Mouse (Mus musculus): ENCODE results near the gene Madd. TPM values are rescaled to one million over a fixed set of nuclear protein-coding genes. Genes with fewer than 3 reads are reported as not detected.

Madd gene
- polyA plus RNA-seq, 1 experiment from 2014 or later: 21.4 TPM

DNA sequence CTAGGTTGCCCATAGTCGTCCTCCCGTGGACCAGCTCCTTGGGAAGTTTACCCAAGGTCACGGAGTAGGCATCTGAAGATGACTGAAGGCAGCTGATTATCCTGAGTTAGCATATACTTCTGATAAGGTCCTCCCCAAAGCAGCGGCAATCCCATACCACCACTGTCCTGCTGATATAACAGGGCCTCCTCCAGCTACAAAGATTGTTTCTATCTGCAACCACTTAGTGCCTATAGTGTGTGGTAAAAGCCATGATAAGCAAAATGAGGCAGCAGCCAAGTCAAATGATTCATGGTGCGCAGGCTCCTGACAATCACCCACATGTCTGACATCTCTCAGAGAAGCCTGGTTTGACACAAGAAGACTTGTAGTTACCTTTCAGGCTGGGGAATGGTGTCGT lies 18.6 kb downstream of the Madd start:
- no peaks in the 10 kb centered on the region for H3K9me3 ChIP-seq (ENCODE audit: control insufficient read depth, low read length)
- H3K4me3 ChIP-seq (ENCODE audit: low read depth, low read length): no peak overlapping the region
- no peak for ATAC-seq (ENCODE audit: insufficient read depth, low FRiP score, low TSS enrichment)
- H3K9ac ChIP-seq (ENCODE audit: low read length): no peak overlapping the region
- H3K4me2 ChIP-seq (ENCODE audit: low read depth): no peak overlapping the region
- H3K36me3 ChIP-seq (ENCODE audit: control insufficient read depth, insufficient read depth, low read length): peaks cover 6% of the 10 kb centered on the region; the same call in 1 of the 2 replicates
- no peak for DNase-seq (ENCODE audit: low spot score)
- no peak overlapping the region for H3K27ac ChIP-seq (ENCODE audit: low read depth, low read length)
- no peaks in the 10 kb centered on the region for H3K4me1 ChIP-seq (ENCODE audit: control insufficient read depth, insufficient read depth, low read length)
- 92% methylated on average over 6 of the region's 6 CpGs for WGBS
- no peaks in the 10 kb centered on the region for H3K27me3 ChIP-seq (ENCODE audit: control insufficient read depth, insufficient read depth, low read length)

DNA sequence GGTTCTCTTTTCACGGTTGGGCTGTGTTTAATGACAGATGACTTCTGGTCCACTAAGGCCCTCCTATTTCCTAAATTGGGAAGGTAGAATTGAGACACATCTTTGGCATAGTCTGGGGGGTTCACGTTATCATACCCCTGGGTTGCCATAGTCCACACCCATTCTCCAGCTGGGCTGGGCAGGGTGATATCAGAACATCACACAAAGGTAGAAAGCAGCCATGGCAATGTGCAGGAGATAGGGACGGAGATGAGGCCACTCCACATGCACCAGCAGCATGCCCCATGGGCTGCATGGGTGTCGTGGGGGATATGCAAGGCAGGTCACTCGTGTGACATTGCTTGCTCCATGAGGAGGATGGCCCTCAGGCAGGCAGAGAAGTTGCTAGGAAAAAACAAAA lies 20.1 kb downstream of the Madd start:
- no peak overlapping the region for H3K4me2 ChIP-seq (ENCODE audit: low read depth)
- H3K4me3 ChIP-seq (ENCODE audit: low read depth, low read length): no peak overlapping the region
- DNase-seq (ENCODE audit: low spot score) (no peak), ATAC-seq (ENCODE audit: insufficient read depth, low FRiP score, low TSS enrichment) (no peak)
- H3K9me3 ChIP-seq (ENCODE audit: control insufficient read depth, low read length): no peaks in the 10 kb centered on the region
- peaks cover 5% of the 10 kb centered on the region for H3K36me3 ChIP-seq (ENCODE audit: control insufficient read depth, insufficient read depth, low read length)
- H3K9ac ChIP-seq (ENCODE audit: low read length): no peak overlapping the region
- no peaks in the 10 kb centered on the region for H3K27me3 ChIP-seq (ENCODE audit: control insufficient read depth, insufficient read depth, low read length)
- WGBS: 88% methylated on average over 5 of the region's 5 CpGs
- no peak overlapping the region for H3K27ac ChIP-seq (ENCODE audit: low read depth, low read length)
- no peaks in the 10 kb centered on the region for H3K4me1 ChIP-seq (ENCODE audit: control insufficient read depth, insufficient read depth, low read length)

DNA sequence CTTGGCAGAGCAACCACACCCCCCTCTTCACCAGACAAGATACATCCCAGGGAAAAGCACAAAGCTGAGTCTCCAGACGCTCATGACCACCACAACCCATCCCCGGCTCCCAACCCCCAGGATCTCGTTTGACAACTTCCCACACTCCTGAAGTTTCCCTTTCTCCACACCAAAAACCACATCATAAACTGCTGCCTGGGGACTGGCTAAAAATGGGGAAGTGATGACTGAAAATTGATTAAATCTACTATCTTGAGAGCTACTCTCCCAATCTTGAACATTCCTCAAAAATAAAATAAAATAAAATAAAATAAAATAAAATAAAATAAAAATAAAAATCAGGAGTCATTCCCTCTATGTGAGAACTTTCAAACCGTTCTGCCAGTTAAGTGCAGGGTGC lies 20.7 kb downstream of the Madd start:
- H3K4me2 ChIP-seq (ENCODE audit: low read depth): no peak overlapping the region
- no peak overlapping the region for H3K27ac ChIP-seq (ENCODE audit: low read depth, low read length)
- no peaks in the 10 kb centered on the region for H3K27me3 ChIP-seq (ENCODE audit: control insufficient read depth, insufficient read depth, low read length)
- ATAC-seq (ENCODE audit: insufficient read depth, low FRiP score, low TSS enrichment): no peak
- no peak overlapping the region for H3K9ac ChIP-seq (ENCODE audit: low read length)
- H3K4me1 ChIP-seq (ENCODE audit: control insufficient read depth, insufficient read depth, low read length): no peaks in the 10 kb centered on the region
- peaks cover 5% of the 10 kb centered on the region for H3K36me3 ChIP-seq (ENCODE audit: control insufficient read depth, insufficient read depth, low read length)
- H3K4me3 ChIP-seq (ENCODE audit: low read depth, low read length): no peak overlapping the region
- 88% methylated on average over 4 of the region's 4 CpGs for WGBS
- DNase-seq (ENCODE audit: low spot score): no peak
- H3K9me3 ChIP-seq (ENCODE audit: control insufficient read depth, low read length): no peaks in the 10 kb centered on the region

DNA sequence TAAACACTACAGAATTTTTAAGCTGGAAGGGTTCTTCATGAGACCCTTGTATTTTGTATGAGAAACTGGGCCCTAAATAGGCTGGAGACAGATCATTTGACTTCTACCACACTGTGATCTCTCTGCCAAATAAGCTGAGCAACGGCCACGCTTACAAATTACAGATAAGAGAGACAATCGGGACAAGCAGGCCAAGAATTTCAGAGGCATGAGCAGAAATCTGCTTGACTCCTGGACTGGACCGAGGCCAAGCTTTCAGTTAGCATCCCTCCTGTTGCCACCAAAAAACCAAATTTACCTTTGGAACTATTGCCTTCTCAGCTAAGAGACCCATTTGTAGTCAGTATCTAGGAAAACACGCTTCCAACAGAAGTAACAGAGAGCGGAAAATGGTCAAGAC lies 23.0 kb downstream of the Madd start:
- 96% methylated on average over 6 of the region's 6 CpGs for WGBS
- no peak for ATAC-seq (ENCODE audit: insufficient read depth, low FRiP score, low TSS enrichment)
- H3K4me2 ChIP-seq (ENCODE audit: low read depth): no peak overlapping the region
- no peak overlapping the region for H3K9ac ChIP-seq (ENCODE audit: low read length)
- H3K36me3 ChIP-seq (ENCODE audit: control insufficient read depth, insufficient read depth, low read length): peaks cover 5% of the 10 kb centered on the region
- H3K27me3 ChIP-seq (ENCODE audit: control insufficient read depth, insufficient read depth, low read length): no peaks in the 10 kb centered on the region
- H3K9me3 ChIP-seq (ENCODE audit: control insufficient read depth, low read length): no peaks in the 10 kb centered on the region
- H3K4me1 ChIP-seq (ENCODE audit: control insufficient read depth, insufficient read depth, low read length): no peaks in the 10 kb centered on the region
- no peak for DNase-seq (ENCODE audit: low spot score)
- no peak overlapping the region for H3K27ac ChIP-seq (ENCODE audit: low read depth, low read length)
- no peak overlapping the region for H3K4me3 ChIP-seq (ENCODE audit: low read depth, low read length)

DNA sequence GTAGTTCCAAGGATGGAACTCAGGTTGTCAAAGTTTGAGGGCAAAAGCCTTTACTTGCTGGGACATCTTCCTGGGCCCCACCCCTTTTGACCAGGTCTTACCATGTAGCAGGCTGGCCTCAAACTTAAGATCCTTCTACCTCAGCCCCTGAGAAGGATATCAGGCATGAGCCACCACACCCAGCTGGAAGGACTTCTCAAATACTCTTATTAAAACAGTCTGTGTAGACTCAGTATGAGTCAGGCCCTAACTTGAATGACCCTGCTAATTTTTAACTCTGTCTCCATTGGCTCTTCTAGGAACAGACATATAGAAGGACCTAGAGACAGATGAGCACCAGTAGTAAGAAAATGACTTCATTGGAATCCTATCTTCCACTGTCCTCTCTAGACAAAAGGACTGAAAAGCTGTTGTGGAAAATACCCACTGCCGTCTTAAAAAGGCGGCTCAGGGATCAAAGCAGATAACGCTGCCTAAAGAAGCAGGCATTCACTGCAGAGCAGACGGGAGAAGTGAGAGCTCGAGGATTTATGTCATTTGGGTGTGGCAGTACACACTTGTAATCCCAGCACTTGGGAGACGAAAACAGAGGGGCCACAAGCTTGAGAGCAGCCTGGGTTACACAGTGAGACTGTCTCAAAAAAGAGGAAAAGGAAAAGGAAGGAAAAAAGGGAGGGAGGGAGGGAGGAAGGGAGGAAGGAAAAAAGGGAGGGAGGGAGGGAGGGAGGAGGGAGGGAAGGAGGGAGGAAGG lies 26.5 kb downstream of the Madd start:
- Histone ChIP-seq H3K36me3 (ENCODE audit: control insufficient read depth, insufficient read depth, low read length) (peaks cover 2% of the 10 kb centered on the region; the same call in 1 of the 2 replicates), H3K9ac (ENCODE audit: low read length) (no peak overlapping the region), H3K27me3 (ENCODE audit: control insufficient read depth, insufficient read depth, low read length) (no peaks in the 10 kb centered on the region), H3K27ac (ENCODE audit: low read depth, low read length) (no peak overlapping the region), H3K4me1 (ENCODE audit: control insufficient read depth, insufficient read depth, low read length) (no peaks in the 10 kb centered on the region), H3K9me3 (ENCODE audit: control insufficient read depth, low read length) (no peaks in the 10 kb centered on the region), H3K4me3 (ENCODE audit: low read depth, low read length) (no peak overlapping the region), H3K4me2 (ENCODE audit: low read depth) (no peak overlapping the region)
- 21% methylated on average over 6 of the region's 6 CpGs for WGBS
- ATAC-seq (ENCODE audit: insufficient read depth, low FRiP score, low TSS enrichment): no peak
- DNase-seq (ENCODE audit: low spot score): no peak

DNA sequence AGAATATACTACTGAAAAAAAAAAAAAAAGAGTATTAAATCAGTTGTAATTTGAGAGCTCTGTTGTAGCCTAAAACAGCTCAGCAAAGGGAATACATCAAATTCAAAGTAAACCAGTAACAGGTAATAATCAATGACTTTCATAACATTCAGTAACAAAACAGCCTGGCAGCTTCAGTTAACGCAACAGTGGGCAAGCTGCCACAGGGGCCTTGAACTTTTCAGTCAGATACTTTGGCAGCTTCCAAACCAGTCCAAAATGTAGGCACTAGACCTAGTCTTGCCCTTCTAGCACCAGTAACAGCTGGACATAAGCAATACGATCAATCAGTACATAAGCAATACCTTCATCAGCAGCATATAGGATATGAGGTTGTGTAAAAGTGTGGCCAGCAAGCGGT lies 29.5 kb downstream of the Madd start:
- Histone ChIP-seq H3K27me3 (ENCODE audit: control insufficient read depth, insufficient read depth, low read length) (no peaks in the 10 kb centered on the region), H3K36me3 (ENCODE audit: control insufficient read depth, insufficient read depth, low read length) (peaks cover 4% of the 10 kb centered on the region; the same call in 1 of the 2 replicates)
- WGBS: 95% methylated on average over 3 of the region's 3 CpGs

DNA sequence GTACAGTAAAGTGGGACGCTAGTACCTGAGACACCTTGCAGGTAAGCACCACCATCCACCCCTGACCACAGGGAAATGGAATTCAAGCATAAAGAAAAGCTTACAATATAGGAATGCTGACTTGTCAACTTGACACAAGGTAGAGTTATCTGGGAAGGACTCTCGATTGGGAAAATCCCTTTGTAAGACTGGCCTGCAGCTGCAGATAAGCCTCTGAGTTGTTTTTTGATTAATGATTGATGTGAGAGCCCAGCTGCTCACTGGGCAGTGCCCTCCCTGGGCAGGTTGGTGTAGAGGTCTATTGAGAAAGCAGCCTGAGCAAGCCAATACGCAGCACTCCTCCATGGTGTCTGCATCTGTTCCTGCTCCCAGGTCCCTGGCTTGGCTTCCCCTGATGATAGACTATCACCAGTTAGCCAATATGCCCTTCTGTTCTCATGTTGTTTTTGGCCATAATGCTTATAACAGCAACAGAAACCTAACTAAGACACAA lies 30.7 kb downstream of the Madd start:
- H3K4me3 ChIP-seq (ENCODE audit: low read depth, low read length): no peak overlapping the region
- no peak overlapping the region for H3K4me2 ChIP-seq (ENCODE audit: low read depth)
- DNase-seq (ENCODE audit: low spot score) (no peak), ATAC-seq (ENCODE audit: insufficient read depth, low FRiP score, low TSS enrichment) (no peak)
- H3K27me3 ChIP-seq (ENCODE audit: control insufficient read depth, insufficient read depth, low read length): no peaks in the 10 kb centered on the region
- no peak overlapping the region for H3K9ac ChIP-seq (ENCODE audit: low read length)
- no peaks in the 10 kb centered on the region for H3K9me3 ChIP-seq (ENCODE audit: control insufficient read depth, low read length)
- H3K4me1 ChIP-seq (ENCODE audit: control insufficient read depth, insufficient read depth, low read length): no peaks in the 10 kb centered on the region
- H3K36me3 ChIP-seq (ENCODE audit: control insufficient read depth, insufficient read depth, low read length): peaks cover 4% of the 10 kb centered on the region; the same call in 1 of the 2 replicates
- no peak overlapping the region for H3K27ac ChIP-seq (ENCODE audit: low read depth, low read length)
- WGBS: 95% methylated on average over 3 of the region's 3 CpGs

More for the DNA sequence above, 29.5 kb downstream of the Madd start:
- no peaks in the 10 kb centered on the region for H3K4me1 ChIP-seq (ENCODE audit: control insufficient read depth, insufficient read depth, low read length)
- no peak for ATAC-seq (ENCODE audit: insufficient read depth, low FRiP score, low TSS enrichment)
- H3K9ac ChIP-seq (ENCODE audit: low read length): no peak overlapping the region
- H3K9me3 ChIP-seq (ENCODE audit: control insufficient read depth, low read length): no peaks in the 10 kb centered on the region
- H3K27ac ChIP-seq (ENCODE audit: low read depth, low read length): no peak overlapping the region
- DNase-seq (ENCODE audit: low spot score): no peak
- no peak overlapping the region for H3K4me3 ChIP-seq (ENCODE audit: low read depth, low read length)
- no peak overlapping the region for H3K4me2 ChIP-seq (ENCODE audit: low read depth)

DNA sequence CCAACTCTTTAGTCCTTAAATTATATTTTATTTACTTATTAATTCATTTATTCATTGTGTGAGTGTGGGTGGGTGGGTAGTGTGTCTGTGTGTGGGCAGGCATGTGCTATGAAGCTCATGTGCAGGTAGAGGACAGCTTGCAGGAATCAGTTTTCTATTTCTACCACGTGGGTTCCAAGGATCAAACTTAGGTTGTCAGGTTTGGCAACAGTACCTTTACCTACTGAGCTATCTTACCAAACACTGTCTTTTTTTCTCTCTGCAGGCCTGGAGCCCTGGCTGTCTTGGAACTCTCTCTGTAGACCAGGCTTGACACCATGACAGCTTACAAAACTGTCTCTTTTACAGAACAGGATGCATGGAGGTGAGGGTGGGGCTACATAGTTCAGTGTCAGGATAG lies 32.3 kb downstream of the Madd start:
- no peak for DNase-seq (ENCODE audit: low spot score)
- H3K36me3 ChIP-seq (ENCODE audit: control insufficient read depth, insufficient read depth, low read length): peaks cover 3% of the 10 kb centered on the region
- no peaks in the 10 kb centered on the region for H3K9me3 ChIP-seq (ENCODE audit: control insufficient read depth, low read length)
- H3K4me3 ChIP-seq (ENCODE audit: low read depth, low read length): no peak overlapping the region
- H3K9ac ChIP-seq (ENCODE audit: low read length): no peak overlapping the region
- H3K27me3 ChIP-seq (ENCODE audit: control insufficient read depth, insufficient read depth, low read length): no peaks in the 10 kb centered on the region
- H3K4me2 ChIP-seq (ENCODE audit: low read depth): no peak overlapping the region
- H3K27ac ChIP-seq (ENCODE audit: low read depth, low read length): no peak overlapping the region
- WGBS: 77% methylated on average over 1 of the region's 1 CpGs
- no peak for ATAC-seq (ENCODE audit: insufficient read depth, low FRiP score, low TSS enrichment)
- no peaks in the 10 kb centered on the region for H3K4me1 ChIP-seq (ENCODE audit: control insufficient read depth, insufficient read depth, low read length)

DNA sequence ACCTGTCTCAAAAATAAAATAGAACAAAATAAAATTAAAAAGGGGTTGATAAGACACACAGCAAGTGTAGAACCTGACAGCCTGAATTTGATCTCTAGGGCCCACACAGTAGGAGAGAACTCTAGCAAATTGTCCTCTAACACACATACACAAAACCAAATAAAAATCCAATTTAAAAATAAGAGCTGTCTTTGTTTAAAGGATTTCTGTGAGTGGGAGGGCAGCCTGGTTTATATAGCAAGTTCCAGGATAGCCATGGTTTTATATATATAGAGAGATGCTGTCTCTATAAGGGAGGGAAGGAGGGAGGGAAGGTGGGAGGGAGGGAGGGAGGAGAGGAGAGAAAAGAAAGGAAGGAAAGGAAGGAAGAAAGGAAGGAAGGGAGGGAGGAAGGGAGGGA lies 35.5 kb downstream of the Madd start:
- Histone ChIP-seq H3K9ac (ENCODE audit: low read length) (no peak overlapping the region), H3K27me3 (ENCODE audit: control insufficient read depth, insufficient read depth, low read length) (no peaks in the 10 kb centered on the region), H3K4me1 (ENCODE audit: control insufficient read depth, insufficient read depth, low read length) (no peaks in the 10 kb centered on the region), H3K9me3 (ENCODE audit: control insufficient read depth, low read length) (no peaks in the 10 kb centered on the region), H3K4me3 (ENCODE audit: low read depth, low read length) (no peak overlapping the region), H3K27ac (ENCODE audit: low read depth, low read length) (no peak overlapping the region), H3K36me3 (ENCODE audit: control insufficient read depth, insufficient read depth, low read length) (peaks cover 4% of the 10 kb centered on the region), H3K4me2 (ENCODE audit: low read depth) (no peak overlapping the region)
- DNase-seq (ENCODE audit: low spot score) (no peak), ATAC-seq (ENCODE audit: insufficient read depth, low FRiP score, low TSS enrichment) (no peak)

All from neural tube, embryonic 11.5 days (tissue).